Mouse (Mus musculus) liver, embryonic 11.5 days (tissue): ENCODE data around the gene Atp6v1b1. TPM values are rescaled to one million over a fixed set of nuclear protein-coding genes. Genes with fewer than 3 reads are reported as not detected.

Experiments
- ATAC-seq: fragments of 200-750 bp; cut with Nextera tagmentation; replicated peaks from 2 replicates; pipeline ENCODE4 v1.8.0; 2017; ENCODE audit warnings: moderate number of reproducible peaks, mild to moderate bottlenecking, moderate TSS enrichment, moderate library complexity; ENCODE audit not compliant: low FRiP score
- DNase-seq: peaks from one replicate; pipeline ENCODE4 v3.0.0-alpha.2; 2017; ENCODE audit warnings: low spot score
- H3K27ac ChIP-seq: fragments of 300-500 bp; sonication (generic); 2 replicates; pipeline ENCODE4 v1.5.1; 2014; ENCODE audit warnings: mild to moderate bottlenecking, low read depth, low read length, control low read depth
- H3K27me3 ChIP-seq: fragments of 300-500 bp; sonication (generic); replicated peaks from 2 replicates; pipeline ENCODE4 v1.6.1; 2014; ENCODE audit warnings: low read length, mixed read lengths; ENCODE audit not compliant: control insufficient read depth, insufficient read depth
- H3K36me3 ChIP-seq: fragments of 300-500 bp; sonication (generic); 2 replicates; pipeline ENCODE4 v1.6.1; 2014; ENCODE audit warnings: mild to moderate bottlenecking, low read length, moderate library complexity, mixed read lengths; ENCODE audit not compliant: control insufficient read depth, insufficient read depth
- H3K4me1 ChIP-seq: fragments of 300-500 bp; sonication (generic); replicated peaks from 2 replicates; pipeline ENCODE4 v1.6.1; 2014; ENCODE audit warnings: low read length, mixed read lengths; ENCODE audit not compliant: control insufficient read depth, insufficient read depth
- H3K4me2 ChIP-seq: fragments of 300-500 bp; sonication (generic); 2 replicates; pipeline ENCODE4 v1.6.1; 2014; ENCODE audit warnings: mild to moderate bottlenecking, control low read depth, moderate library complexity
- H3K4me3 ChIP-seq: fragments of 300-500 bp; sonication (generic); 2 replicates; pipeline ENCODE4 v1.5.1; 2014; ENCODE audit warnings: low read depth, low read length, control low read depth
- H3K9ac ChIP-seq: fragments of 300-500 bp; sonication (generic); 2 replicates; pipeline ENCODE4 v1.6.1; 2014; ENCODE audit warnings: low read depth, low read length, control low read depth
- H3K9me3 ChIP-seq: fragments of 300-500 bp; sonication (generic); 2 replicates; pipeline ENCODE4 v1.6.1; 2016; ENCODE audit warnings: low read length, inconsistent platforms, mixed read lengths; ENCODE audit not compliant: control insufficient read depth
- WGBS: fragments of 180-500 bp; shearing (Covaris S2); extraction: QIAGEN DNeasy Blood & Tissue Kit; methylation state at CpG from one replicate; pipeline ENCODE4 v1.1.7; 2014; 5-methylcytosine and 5-hydroxymethylcytosine counted together
- polyA plus RNA-seq: library from polyadenylated mRNA; unstranded; fragments of >200 nt; fragmentation: Nextera tagmentation; extraction: Ambion mirVana; gene quantifications from 2 replicates; pipeline ENCODE4 v1.2.1, GENCODE M21; 2014

Atp6v1b1 gene
- not detected in 2 replicates for polyA plus RNA-seq

DNA sequence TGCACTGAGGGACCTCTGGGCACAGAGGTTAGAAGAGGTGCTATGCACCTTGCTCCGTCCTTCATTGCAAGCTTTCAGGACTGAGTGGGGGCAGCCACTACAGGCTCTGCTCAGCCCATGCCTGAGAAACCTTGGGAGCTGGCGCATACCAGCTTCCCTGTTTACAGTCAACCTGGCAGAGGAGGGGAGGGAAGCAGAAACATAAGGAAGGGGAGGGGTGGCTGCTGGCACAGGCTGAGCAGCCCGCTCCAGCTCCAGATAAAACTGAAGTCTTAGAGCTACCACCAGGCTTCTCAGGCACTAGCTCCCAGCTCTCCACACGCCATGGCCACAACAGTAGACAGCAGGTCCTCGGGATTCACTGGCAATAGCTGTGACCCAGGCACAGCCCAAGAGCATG is at the start of gene Atp6v1b1:
Gene Atp6v1b1, plus strand, starts transcription at position 230 of the 400 bp plus-strand sequence.
- Histone ChIP-seq H3K9me3 (no peaks in the 10 kb centered on the region; the same call in 1 of the 2 replicates), H3K4me1 (no peaks in the 10 kb centered on the region), H3K9ac (no peak within 1 kb of the TSS), H3K27ac (no peak within 1 kb of the TSS), H3K36me3 (no peaks in the 10 kb centered on the region), H3K27me3 (peaks cover 4% of the 10 kb centered on the region), H3K4me3 (no peak within 1 kb of the TSS), H3K4me2 (no peak within 1 kb of the TSS)
- ATAC-seq (no peak), DNase-seq (no peak)
- 46% methylated on average over 5 of the region's 5 CpGs for WGBS

DNA sequence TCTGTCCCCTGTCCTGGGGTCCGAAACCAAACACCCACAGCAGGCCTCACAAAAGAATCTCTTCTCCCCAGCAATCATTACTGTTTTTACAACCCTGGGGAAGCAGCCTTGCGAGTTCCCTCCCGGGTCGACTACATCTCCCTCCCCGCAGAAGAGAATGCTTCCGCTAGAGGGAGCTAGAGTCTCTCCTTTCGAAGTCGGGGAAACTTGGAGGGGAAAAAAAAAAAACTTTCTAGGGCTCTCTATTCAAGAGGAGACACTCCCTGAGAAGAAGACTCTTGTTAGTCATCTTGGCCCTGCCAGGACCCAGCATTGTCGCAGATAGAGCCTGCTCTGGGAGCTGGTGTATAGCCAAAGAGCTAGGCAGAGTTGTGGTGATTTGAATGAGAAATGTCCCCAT is 49.0 kb upstream of the Atp6v1b1 start:
- Histone ChIP-seq H3K9me3 (no peaks in the 10 kb centered on the region), H3K4me3 (no peak overlapping the region), H3K27me3 (peaks cover 92% of the 10 kb centered on the region), H3K27ac (no peak overlapping the region), H3K4me2 (no peak overlapping the region), H3K9ac (no peak overlapping the region), H3K4me1 (no peaks in the 10 kb centered on the region), H3K36me3 (no peaks in the 10 kb centered on the region)
- WGBS: under 1% methylated on average over 9 of the region's 9 CpGs
- ATAC-seq (no peak), DNase-seq (no peak)

DNA sequence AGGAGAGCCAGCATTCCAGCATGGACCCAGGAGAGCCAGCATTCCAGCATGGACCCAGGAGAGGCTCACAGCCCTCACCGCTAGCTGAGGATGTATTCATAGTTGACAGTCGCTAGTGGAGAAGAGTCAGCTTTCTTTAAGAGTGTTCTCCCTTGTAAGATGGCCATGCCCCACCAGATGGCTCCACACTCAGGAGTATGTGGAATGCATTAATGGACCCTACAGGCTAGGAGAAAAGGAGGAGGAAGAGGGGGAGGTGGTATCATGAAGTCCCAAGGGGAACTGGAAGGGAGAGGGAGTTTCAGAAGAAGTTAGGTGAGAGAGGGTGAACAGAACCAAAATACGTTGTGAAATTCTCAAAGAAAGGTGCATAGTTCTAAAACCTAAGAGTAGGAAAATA is 47.1 kb upstream of the Atp6v1b1 start:
- Histone ChIP-seq H3K4me2 (no peak overlapping the region), H3K4me3 (no peak overlapping the region), H3K4me1 (no peaks in the 10 kb centered on the region), H3K27ac (no peak overlapping the region), H3K27me3 (peaks cover 95% of the 10 kb centered on the region), H3K9me3 (no peaks in the 10 kb centered on the region), H3K9ac (no peak overlapping the region), H3K36me3 (no peaks in the 10 kb centered on the region)
- 7% methylated on average over 3 of the region's 3 CpGs for WGBS
- DNase-seq: no peak
- no peak for ATAC-seq

DNA sequence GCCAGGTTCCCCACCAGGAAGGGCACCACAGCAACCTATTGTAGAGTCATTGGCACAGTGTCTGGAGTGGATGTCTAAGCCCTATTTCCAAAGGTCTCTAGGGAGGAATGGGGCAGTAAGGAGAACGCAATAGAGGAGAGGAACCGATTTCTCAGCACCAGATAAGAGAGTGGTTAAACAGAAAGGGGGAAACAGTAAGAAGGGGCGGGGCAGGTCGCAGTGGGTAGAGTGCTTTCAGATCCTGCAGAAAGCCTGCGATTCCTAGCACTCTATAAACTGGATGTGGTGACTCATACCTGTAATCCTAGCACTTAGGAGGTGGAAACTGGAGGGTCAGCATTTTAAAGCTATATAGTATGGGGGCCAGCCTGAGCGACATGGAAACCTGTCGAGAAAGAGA is 46.1 kb upstream of the Atp6v1b1 start:
- Histone ChIP-seq H3K9ac (no peak overlapping the region), H3K9me3 (no peaks in the 10 kb centered on the region), H3K36me3 (no peaks in the 10 kb centered on the region), H3K4me2 (no peak overlapping the region), H3K27ac (no peak overlapping the region), H3K27me3 (peaks cover 94% of the 10 kb centered on the region), H3K4me1 (no peaks in the 10 kb centered on the region), H3K4me3 (no peak overlapping the region)
- DNase-seq (no peak), ATAC-seq (no peak)
- WGBS: 2% methylated on average over 7 of the region's 7 CpGs

DNA sequence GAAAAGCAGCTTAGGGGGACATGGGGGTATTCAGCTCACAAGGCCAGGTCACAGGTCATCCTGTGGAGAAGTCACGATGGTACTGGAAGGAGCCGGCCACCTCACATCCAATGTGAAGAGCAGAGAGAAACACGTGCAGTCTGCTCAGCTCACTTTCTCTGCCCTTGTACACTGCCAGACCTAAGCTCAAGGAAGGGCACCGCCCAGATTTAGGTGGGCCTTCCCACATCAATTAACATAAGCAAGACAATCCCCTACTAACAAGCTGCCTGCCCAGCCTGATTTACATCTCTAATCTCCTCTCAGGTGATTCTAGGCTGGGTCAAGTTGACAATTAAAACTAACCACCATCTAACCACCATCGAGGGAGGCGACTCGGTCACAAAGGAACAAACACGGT is 44.9 kb upstream of the Atp6v1b1 start:
- H3K9me3 ChIP-seq: no peaks in the 10 kb centered on the region
- 4% methylated on average over 8 of the region's 8 CpGs for WGBS
- no peak overlapping the region for H3K4me2 ChIP-seq

DNA sequence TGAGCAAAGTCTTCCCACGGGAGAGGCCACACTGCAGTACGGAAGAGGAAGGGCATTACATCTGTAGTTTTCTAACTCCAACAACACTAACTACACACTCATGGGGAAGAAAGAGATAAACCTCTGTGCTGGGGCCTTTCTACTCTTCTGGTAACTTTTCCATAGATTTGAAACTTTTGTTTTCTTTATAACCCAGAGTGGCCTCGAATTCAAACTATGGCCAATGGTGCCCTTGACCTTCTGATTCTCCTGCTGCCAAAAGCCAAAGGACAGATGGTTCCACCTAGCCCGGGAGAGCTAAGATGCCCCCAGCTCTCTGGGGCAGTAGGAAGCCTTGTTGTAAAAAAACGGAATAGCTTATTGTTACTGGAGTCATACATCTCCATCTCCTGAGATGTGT is 42.8 kb upstream of the Atp6v1b1 start:
- no peak overlapping the region for H3K9ac ChIP-seq
- H3K27me3 ChIP-seq: peaks cover 93% of the 10 kb centered on the region
- WGBS: 2% methylated on average over 5 of the region's 5 CpGs
- no peak overlapping the region for H3K27ac ChIP-seq
- no peak overlapping the region for H3K4me2 ChIP-seq
- H3K4me3 ChIP-seq: no peak overlapping the region
- H3K4me1 ChIP-seq: no peaks in the 10 kb centered on the region
- ATAC-seq (no peak), DNase-seq (no peak)
- H3K36me3 ChIP-seq: no peaks in the 10 kb centered on the region
- H3K9me3 ChIP-seq: no peaks in the 10 kb centered on the region

More for the DNA sequence above, 44.9 kb upstream of the Atp6v1b1 start:
- ATAC-seq (no peak), DNase-seq (no peak)
- Histone ChIP-seq H3K27me3 (peaks cover 94% of the 10 kb centered on the region), H3K9ac (no peak overlapping the region), H3K4me1 (no peaks in the 10 kb centered on the region), H3K36me3 (no peaks in the 10 kb centered on the region), H3K27ac (no peak overlapping the region), H3K4me3 (no peak overlapping the region)

DNA sequence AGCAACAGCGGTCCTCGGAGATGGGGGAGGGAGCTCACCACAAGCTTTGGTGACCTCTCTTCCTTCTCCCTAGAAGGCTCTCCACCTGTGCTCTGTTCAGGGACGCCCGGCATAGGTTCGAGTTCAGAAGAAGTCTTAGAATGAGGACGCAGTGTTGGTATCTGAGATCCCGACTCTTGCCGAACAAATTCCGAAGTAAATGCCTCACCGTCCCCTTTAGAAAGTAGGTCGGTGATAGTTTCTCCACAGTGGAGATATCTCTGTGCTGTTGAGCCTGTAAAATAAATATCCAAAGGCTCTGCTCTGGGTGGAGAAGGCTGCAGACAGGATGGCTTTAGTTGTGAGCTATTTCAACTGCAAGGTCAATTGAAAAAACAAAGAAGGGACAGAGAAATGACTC is 41.8 kb upstream of the Atp6v1b1 start:
- Histone ChIP-seq H3K9ac (no peak overlapping the region), H3K4me2 (no peak overlapping the region), H3K36me3 (no peaks in the 10 kb centered on the region), H3K27ac (no peak overlapping the region), H3K4me3 (no peak overlapping the region), H3K9me3 (no peaks in the 10 kb centered on the region), H3K27me3 (peaks cover 93% of the 10 kb centered on the region), H3K4me1 (no peaks in the 10 kb centered on the region)
- ATAC-seq (no peak), DNase-seq (no peak)
- WGBS: 2% methylated on average over 11 of the region's 11 CpGs

DNA sequence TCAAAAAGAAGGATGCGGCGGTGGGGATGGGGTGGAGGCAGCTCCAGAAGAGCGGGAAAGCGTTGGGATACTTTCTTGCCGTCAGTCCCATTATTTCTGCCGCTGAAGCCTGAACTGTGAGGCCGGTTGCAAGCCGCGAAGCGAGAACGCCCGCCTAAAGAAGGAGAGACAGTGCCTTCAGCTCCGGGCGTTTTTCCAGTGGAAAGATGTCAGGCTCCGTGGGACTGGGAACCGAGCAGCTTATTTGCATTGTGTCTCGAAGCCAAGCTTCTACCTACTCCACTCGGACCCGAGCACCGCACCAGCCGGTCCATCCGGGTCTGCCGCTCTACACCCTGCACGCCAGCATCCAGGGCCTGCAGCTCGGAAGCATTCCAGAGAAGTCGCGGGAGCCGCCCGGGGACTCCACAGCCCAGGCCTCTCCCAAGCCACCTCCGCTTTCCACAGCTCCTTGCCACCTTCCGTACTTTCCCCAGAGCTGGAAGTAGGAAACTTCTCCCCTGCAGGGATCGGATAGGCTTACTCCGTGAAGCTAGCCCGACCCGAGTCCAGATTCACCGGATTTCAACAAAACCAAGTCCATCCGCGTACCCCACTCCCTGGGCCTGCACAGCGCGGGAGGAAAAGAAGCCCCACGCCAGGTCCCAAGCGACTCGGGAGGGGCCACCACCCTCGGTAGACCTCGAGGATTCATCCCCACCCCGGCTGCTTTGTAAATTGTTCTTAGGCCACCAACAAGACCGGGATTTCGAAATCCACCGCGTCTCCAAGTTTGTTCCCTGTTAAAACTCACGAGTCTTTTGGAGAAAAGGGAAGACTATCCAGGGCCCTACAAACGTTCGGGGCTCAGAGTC is 40.4 kb upstream of the Atp6v1b1 start:
- no peak for ATAC-seq
- Histone ChIP-seq H3K4me3 (no peak overlapping the region), H3K4me1 (no peaks in the 10 kb centered on the region), H3K36me3 (no peaks in the 10 kb centered on the region), H3K9me3 (no peaks in the 10 kb centered on the region), H3K27me3 (peaks cover 93% of the 10 kb centered on the region), H3K4me2 (no peak overlapping the region), H3K27ac (no peak overlapping the region), H3K9ac (no peak overlapping the region)
- 2% methylated on average over 53 of the region's 53 CpGs for WGBS
- DNase-seq: no peak
